Mouse (Mus musculus): Measurements from ENCODE around the gene 4921507P07Rik.
A peak's percentile ranks its signal among the peaks of the same experiment; 100 is the strongest.
"Not testable (repeated sequence)": the region's sequence is repeated elsewhere in the genome, so short reads cannot be mapped to it uniquely, and the experiment has no call there.

The 4921507P07Rik gene

GRCm38 (mm10) chr6:50558877-50559276, 37.6 kb downstream of the 4921507P07Rik start:
- no peak for DNase-seq (ENCODE audit: low spot score in 2 of 2)

GRCm38 (mm10) chr6:50557566-50557965, 38.9 kb downstream of the 4921507P07Rik start:
- DNase-seq (ENCODE audit: low spot score in 2 of 2): no peak

GRCm38 (mm10) chr6:50554223-50554622, 42.2 kb downstream of the 4921507P07Rik start:
- DNase-seq (ENCODE audit: low spot score in 2 of 2): not testable (repeated sequence)

GRCm38 (mm10) chr6:50552881-50553518, 43.4 kb downstream of the 4921507P07Rik start:
- no peak for DNase-seq (ENCODE audit: low spot score in 2 of 2)

GRCm38 (mm10) chr6:50549791-50550190, 46.6 kb downstream of the 4921507P07Rik start:
- no peak for DNase-seq (ENCODE audit: low spot score in 2 of 2)

GRCm38 (mm10) chr6:50549051-50549450, 47.4 kb downstream of the 4921507P07Rik start:
- DNase-seq (ENCODE audit: low spot score in 2 of 2): no peak

- DNase-seq (ENCODE audit: low spot score in 2 of 2): peak in 1 of 2 experiments; percentile 42
Measured at GRCm38 (mm10) chr6:50545412-50546043, 50.9 kb downstream of the 4921507P07Rik start.

GRCm38 (mm10) chr6:50542535-50542934, 53.9 kb downstream of the 4921507P07Rik start:
- DNase-seq (ENCODE audit: low spot score in 2 of 2): no peak

GRCm38 (mm10) chr6:50539641-50540040, 56.8 kb downstream of the 4921507P07Rik start:
- no peak for DNase-seq (ENCODE audit: low spot score in 2 of 2)

GRCm38 (mm10) chr6:50536461-50536892, 60.0 kb downstream of the 4921507P07Rik start:
- DNase-seq (ENCODE audit: low spot score in 2 of 2): peak; percentile 40 to 81

GRCm38 (mm10) chr6:50535346-50535745, 61.1 kb downstream of the 4921507P07Rik start:
- no peak for DNase-seq (ENCODE audit: low spot score in 2 of 2)

GRCm38 (mm10) chr6:50531920-50532319, 64.5 kb downstream of the 4921507P07Rik start:
- no peak for DNase-seq (ENCODE audit: low spot score in 2 of 2)

- DNase-seq (ENCODE audit: low spot score in 2 of 2): no peak
Measured at GRCm38 (mm10) chr6:50531003-50531402, 65.4 kb downstream of the 4921507P07Rik start.

GRCm38 (mm10) chr6:50529194-50529593, 67.2 kb downstream of the 4921507P07Rik start:
- no peak for DNase-seq (ENCODE audit: low spot score in 2 of 2)

GRCm38 (mm10) chr6:50527416-50527815, 69.0 kb downstream of the 4921507P07Rik start:
- no peak for DNase-seq (ENCODE audit: low spot score in 2 of 2)

- DNase-seq (ENCODE audit: low spot score in 2 of 2): peak; percentile 20 to 73
Measured at GRCm38 (mm10) chr6:50526597-50527024, 69.8 kb downstream of the 4921507P07Rik start.

- DNase-seq (ENCODE audit: low spot score in 2 of 2): no peak
Measured at GRCm38 (mm10) chr6:50525846-50526245, 70.6 kb downstream of the 4921507P07Rik start.

GRCm38 (mm10) chr6:50524261-50524896, 72.1 kb downstream of the 4921507P07Rik start:
- no peak for DNase-seq (ENCODE audit: low spot score in 2 of 2)

All from spleen, postnatal 10 days (tissue).